Mouse (Mus musculus) thymus, postnatal 4 days (tissue): ENCODE data around the gene Hist2h2bb.
"Not testable (repeated sequence)": the region's sequence is repeated elsewhere in the genome, so short reads cannot be mapped to it uniquely, and the experiment has no call there.

Experiments
- DNase-seq: peaks from one replicate; pipeline ENCODE4 v3.0.0; 2021

The Hist2h2bb gene

GRCm38 (mm10) chr3:96269511-96270474, at the start of gene Hist2h2bb:
TSS of gene Hist2h2bb (plus strand) at chr3:96269752.
- DNase-seq: peak; percentile 87

DNA sequence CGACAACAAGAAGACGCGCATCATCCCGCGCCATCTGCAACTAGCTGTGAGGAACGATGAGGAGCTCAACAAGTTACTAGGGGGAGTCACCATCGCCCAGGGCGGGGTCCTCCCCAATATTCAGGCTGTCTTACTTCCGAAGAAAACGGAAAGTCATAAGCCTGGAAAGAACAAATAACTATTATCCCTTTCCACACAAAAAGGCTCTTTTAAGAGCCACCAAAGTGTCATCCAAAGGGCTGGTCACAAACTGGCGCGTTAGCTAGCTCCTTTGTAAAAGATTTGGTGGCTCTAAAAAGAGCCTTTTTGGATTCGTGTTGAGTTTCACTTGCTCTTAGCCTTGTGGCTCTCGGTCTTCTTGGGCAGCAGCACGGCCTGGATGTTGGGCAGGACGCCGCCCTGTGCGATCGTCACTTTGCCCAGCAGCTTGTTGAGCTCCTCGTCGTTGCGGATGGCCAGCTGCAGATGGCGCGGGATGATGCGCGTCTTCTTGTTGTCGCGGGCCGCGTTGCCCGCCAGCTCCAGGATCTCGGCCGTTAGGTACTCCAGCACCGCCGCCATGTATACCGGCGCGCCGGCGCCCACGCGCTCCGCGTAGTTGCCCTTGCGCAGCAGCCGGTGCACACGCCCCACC, 49.3 kb upstream of the Hist2h2bb start:
- not testable (repeated sequence) for DNase-seq

DNA sequence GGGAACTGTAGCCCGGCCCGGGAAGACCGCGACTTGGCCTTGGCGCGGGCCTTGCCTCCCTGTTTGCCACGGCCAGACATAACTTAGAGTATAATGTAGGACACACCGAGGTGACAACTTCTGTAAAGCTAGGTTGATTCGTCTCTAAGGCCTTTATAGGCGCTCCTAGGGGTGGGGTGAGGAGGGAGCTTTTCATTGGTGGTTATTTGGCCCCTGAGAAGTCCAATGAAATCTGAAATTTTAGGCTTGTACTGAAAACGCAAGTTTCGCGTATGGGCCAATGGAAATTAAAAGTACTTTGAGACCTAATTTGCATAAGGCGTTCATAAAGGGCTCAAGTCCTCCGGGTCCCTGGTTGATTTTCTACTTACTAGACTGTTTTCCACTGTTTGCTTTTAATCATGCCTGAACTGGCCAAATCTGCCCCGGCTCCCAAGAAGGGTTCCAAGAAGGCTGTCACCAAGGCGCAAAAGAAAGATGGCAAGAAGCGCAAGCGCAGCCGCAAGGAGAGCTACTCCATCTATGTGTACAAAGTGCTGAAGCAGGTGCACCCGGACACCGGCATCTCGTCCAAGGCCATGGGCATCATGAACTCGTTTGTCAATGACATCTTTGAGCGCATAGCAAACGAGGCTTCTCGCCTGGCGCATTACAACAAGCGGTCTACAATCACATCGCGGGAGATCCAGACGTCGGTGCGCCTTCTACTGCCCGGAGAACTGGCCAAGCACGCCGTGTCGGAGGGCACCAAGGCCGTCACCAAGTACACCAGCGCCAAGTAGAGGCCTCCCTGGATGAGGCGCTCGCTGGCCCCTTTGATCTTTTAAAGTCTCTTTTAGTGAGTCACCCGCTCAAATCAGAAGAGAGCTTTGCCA, 48.5 kb upstream of the Hist2h2bb start, which contains the start of the genes Hist2h2ac and Hist2h2be:
Gene Hist2h2ac, minus strand, starts transcription at position 116 of the 875 bp plus-strand sequence.
Gene Hist2h2be, plus strand, starts transcription at position 355 of the 875 bp plus-strand sequence.
- DNase-seq: peak; percentile 79

GRCm38 (mm10) chr3:96221640-96222038, 47.9 kb upstream of the Hist2h2bb start:
- DNase-seq: peak; percentile 53

DNA sequence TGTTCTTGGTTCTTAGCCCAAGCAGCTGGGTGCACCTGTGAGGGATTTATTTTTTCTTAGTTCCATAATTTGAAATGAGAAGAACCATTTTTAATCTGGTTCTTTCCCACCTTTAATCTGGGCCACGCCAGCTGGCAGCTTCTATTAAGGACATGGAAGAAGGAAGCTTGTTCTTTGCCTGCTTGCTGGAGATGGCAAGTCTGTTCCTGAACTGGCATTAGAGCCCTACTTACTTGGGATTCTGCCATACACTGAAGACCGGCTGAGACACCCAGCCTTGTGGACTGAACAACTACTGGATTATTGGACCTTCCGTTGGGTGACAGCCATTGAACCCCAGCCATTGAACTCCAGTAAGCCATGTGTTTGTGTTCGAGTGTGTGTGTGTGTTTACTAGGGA, 46.8 kb upstream of the Hist2h2bb start:
- no peak for DNase-seq

DNA sequence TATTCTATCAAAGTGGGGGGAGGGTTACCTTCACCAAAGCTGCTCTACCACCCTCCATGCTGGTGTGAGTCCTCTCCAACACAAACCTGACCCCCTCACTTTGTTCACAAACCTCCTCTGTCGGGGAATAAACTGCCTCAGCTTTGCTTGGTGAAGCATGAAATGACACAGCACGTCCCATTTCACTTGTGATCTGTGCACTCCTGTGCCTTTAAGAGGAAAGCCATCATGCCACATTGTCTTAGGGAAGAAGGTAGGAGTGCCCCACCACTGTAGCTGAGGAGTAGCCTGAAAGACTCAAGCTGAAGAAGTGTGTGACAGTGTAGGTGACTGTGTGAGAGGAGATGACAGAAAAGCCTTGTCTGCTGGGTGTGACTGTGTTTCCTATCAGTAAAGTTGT, 44.1 kb upstream of the Hist2h2bb start:
- no peak for DNase-seq

DNA sequence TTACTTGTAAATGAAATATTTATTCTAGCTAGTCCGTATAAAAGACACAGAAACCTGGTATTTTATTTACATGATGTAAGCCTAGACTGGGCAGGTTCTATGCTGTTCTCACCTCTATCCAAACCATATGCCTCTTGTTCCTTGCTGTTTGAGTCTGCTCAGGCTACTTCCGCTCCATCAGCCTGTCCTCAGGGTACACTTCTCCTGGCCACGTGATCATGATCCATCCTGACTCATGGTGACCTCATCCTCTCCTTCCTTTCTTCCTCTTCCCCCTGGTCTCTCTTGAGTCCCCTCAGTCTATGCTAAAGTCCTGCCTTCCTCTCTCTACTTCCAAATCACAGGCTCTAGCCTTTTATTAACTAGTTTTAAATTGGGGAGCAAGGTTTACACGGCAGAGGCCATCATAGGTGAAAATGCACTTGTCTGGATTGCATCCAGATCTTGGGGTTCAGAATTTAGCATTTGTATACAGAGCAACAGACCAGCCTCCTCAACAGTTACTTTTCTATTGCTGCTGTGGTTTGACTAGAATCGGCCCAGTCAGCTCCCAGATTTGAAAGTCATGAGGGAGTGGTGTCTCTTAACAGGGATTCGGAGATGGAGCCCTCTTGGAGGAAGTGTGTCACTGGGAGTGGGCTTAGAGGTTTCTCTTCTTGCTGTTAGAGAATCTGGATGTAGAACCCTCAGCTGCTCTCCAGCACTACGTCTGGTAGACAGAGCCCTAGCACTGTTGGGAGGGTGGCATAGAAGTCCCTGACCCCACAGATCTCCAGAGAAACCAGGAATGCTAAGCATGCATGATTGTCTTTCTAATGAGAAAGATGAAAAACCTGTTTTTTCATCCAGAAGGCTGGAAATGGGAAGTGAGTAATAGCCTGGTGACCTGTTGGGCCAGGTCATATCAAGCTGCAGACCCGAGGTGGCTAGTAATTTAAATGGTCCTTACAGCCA, 42.6 kb upstream of the Hist2h2bb start:
- DNase-seq: no peak

DNA sequence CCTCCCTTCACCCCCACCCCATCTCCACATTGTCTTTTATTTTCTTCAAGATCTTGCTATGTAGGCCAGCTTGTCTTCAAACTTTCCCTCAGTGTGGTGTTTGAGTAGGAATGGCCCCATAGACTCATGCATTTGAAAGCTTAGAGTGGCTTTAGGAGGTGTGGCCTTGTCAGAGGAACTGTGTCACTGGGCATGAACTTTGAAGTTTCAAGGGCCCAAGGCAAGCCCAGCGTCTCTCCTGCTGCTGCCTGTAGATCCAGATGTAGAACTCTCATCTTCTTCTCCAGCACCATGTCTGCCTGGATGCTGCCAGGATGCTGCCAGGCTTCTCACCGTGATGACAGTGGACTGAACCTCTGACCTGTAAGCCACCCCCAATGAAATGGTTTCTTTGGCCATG, 40.7 kb upstream of the Hist2h2bb start:
- DNase-seq: no peak

DNA sequence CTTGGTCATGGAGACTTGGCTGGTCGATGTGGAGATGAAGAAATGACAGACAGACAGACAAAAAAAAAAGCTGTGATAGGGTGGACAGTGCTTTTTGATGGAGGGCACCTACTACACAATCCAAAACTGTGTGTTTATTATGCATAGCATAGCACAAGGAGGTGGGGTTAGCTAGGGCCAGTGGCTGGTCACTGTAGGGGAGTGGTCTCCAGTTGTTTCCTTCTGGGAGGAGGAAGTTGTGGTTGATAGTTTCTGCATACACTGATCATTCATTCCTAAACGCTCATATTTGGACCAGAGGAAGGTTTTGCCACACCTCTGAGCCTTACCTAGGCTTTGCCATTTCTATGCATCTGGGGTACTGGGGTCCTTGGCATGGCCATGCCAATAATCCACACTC, 39.1 kb upstream of the Hist2h2bb start:
- no peak for DNase-seq

DNA sequence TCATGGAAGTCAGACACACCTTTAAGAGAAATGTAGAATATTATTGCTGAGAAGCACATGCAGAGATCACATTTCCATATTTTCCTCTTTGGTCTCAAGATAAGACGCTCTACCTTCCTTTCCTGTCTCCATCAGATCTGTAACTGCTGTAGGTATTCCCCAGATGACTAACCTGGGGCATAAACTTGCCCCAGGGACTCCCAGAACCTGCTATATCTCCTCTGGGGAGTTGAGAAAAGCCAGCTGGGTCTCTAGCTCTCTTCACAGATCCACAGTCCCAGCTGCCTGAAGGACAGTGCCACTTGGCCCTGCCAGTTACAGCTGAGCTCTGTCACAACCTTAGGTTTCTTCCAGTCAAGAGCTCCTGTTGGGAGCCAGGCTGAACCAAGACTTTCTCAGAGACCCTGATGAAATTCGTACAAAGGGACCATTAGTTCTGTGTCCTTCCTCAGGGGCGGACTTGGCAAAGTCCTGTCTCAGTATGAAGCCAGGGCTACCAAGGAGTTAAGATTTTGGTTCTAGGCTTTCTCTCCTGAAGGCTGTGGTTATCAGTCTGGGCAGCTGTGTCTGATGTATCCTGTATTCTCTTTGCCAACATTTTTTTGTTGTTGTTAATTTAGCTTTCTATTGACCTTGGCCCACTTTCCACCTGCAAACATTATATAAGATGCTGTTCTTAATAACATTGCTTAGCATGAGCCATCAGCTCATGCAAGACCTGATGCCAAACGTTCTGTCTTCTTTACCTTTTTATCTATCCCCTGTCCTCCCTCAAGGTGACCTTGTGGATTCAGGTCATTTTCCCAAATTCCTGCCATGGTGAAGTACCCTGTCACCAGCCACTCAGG, 38.4 kb upstream of the Hist2h2bb start:
- no peak for DNase-seq

GRCm38 (mm10) chr3:96231758-96232120, 37.8 kb upstream of the Hist2h2bb start:
- no peak for DNase-seq

- DNase-seq: no peak
These were observed 34.6 kb upstream of the Hist2h2bb start for GRCm38 (mm10) chr3:96234914-96235313.

DNA sequence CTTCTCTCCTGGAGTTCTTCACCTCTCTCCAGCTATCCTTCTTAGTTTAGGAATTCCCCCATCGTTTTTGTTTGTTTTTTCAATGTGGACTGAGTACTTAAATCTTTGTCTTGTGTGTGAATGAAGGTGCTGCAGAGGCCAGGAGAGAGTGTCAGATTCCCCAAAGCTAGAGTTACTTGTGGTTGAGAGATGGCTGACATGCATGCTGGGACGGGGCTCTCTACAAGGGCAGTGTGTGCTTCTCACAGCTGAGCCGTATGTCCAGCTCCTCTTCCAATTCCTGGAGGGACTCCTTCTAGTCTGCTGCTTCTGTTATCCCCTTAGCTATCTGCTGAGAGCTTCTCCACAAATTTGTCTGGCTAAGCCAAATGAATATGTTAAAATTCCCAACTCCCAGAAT, 33.7 kb upstream of the Hist2h2bb start:
- DNase-seq: no peak

DNA sequence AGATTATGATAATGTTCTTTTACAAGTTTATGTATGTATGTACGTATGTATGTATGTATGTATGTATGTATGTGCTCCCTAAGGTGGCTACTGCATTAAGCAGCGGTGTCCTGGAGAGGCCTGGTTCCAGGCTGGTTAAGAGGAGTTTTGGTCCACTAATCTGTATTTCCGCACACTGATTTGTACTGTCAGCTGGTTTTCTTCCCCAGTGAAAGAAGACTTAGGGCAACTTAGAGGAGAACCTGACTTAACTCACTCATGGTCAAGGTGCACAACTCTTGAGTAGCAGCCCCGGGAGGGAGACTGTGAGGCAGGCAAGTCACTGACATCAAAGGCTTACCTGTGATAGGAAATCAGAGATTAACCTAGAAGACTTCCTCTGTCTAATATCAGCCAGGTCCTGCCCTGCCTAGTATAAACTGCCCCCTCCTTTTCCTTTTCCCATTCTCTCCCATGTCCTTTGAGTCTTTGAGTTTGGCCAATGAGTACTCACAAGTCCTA, 32.7 kb upstream of the Hist2h2bb start:
- no peak for DNase-seq

DNA sequence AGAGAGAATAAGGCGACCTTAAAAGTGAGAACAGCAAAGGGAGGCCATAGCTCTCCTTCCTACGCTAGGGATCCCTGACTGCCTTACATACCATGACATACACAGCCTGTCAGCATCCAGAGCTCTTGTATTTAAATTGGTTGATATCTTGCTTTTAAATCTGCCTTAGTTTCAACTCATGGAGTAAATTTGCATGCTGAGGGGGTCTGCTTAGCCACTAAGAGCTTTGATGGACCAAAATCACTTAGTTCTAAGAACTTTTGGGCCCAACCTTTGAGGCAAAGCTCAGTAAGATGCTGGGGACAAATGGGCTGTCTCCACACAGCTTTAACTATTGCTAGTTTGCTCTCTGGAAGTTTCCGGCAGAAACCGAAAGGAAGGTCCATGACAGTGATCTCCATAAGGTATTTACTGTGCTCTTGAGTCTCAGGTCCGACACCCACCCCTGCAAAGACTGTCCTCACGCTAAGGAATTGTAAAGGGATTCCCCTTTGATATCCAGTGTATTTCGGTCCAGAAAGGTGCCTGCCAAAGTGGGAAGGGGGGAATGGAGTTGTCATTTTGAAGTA, 32.1 kb upstream of the Hist2h2bb start:
- no peak for DNase-seq

GRCm38 (mm10) chr3:96237904-96238511, 31.5 kb upstream of the Hist2h2bb start:
- no peak for DNase-seq

DNA sequence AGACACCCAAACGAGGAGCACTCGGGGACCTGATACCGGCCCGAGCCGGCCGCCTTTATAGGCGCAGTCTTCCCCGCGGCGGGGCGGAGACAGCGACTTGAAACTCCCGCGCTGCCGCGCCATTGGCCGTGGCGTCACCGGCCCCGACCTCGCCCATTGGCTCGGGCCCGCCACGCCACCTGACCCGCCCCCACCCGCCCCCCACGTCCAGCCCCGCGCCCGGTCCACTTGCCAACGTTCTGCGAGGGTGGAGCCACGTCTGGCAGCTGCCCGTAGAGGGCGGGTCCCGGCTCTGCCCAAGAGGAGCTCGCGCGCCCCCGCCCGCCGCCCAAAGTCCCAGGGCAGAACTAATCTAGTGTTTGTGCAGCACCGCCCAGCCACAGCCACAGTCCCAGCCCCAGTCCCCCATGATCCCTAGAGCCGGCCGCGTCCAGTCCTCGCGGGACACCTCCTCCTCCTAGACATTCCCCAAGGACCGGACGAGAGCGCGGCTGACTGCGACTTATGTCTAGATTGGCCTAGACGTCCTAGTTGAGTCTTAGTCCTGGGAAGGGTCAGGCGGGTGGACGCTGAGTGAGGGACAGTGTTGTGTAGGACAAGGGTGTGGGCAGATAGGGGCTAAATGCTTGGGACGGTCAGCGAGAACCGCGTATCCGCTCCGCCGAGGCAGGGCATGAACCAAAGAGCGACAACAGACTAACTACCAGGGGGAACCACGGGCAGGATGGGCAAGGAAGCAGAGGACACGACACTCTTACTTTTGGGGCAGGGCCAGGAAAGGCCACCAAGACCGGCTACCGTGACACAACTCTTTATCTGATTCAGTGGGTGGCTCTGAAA, 30.4 kb upstream of the Hist2h2bb start, which contains the start of gene Hist2h3c2:
Gene Hist2h3c2, minus strand, starts transcription at position 174 of the 840 bp plus-strand sequence.
- DNase-seq: peak; percentile 51

GRCm38 (mm10) chr3:96239949-96240798, 29.4 kb upstream of the Hist2h2bb start, which contains the start of gene Hist2h2aa2:
TSS of gene Hist2h2aa2 (minus strand) at chr3:96240276.
- DNase-seq: peak; percentile 92
